Mouse (Mus musculus) testis, adult 2 months (tissue): ENCODE data around the gene Supv3l1.

Experiments used
- CTCF ChIP-seq: fragments of 200-500 bp; IDR thresholded peaks from 2 replicates; pipeline ENCODE4 v1.5.1; 2012; ENCODE audit warnings: low read depth, mild to moderate bottlenecking, inconsistent platforms, low read length, moderate library complexity; ENCODE audit not compliant: control insufficient read depth, insufficient read depth, insufficient replicate concordance
- POLR2A ChIP-seq: fragments of 200-500 bp; IDR thresholded peaks from 2 replicates; pipeline ENCODE4 v1.6.1; 2012; ENCODE audit warnings: low read depth, mild to moderate bottlenecking, inconsistent platforms, low read length, moderate library complexity; ENCODE audit not compliant: control insufficient read depth

GRCm38 (mm10) chr10:62474944-62475343 lies 25.4 kb upstream of the Supv3l1 start:
- TF ChIP-seq CTCF (no peak), POLR2A (no peak)
